Mouse (Mus musculus): Measurements from ENCODE around the gene Ppp1r3c.

Gene Ppp1r3c

DNA sequence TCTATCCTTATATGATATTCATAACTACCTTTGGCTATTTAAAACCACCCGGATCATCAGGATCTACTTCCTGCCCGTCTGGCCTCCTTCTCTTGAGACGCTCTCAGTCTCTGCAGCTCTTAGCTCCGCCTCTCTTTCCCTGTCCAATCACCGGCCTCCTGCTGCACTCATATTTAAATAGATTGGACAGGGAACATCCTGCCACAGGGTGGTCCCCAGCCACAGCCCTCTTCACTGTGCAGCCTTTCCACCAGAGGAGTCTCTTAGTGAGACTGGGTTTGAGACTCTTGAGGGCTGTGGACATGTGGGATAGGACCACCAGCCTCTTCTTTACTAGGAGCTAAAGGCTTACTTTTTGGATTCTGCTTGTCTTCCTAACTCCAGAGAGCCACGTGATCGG, 20.2 kb downstream of the Ppp1r3c start:
- no peak for DNase-seq (ENCODE audit: low read depth, low spot score)

DNA sequence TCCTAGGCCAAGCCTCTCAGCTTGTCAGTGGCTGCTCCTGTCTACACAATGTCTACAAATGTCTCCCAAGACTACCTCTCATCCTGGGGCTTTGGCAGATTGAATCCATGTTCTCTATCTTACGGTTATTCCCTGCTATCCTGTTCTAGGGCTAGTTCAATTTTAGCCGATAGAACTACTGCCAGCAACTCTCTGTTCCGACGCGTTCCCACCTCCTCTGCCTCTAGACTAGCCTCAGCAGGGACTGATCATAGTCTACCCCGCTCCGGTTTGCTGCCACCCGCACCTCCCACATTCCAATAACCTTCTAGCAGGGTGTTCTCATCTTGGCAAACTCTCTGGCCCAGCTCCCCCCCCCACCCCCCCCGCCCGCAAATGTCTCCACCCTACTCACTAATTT, 20.9 kb downstream of the Ppp1r3c start:
- no peak for DNase-seq (ENCODE audit: low read depth, low spot score)

DNA sequence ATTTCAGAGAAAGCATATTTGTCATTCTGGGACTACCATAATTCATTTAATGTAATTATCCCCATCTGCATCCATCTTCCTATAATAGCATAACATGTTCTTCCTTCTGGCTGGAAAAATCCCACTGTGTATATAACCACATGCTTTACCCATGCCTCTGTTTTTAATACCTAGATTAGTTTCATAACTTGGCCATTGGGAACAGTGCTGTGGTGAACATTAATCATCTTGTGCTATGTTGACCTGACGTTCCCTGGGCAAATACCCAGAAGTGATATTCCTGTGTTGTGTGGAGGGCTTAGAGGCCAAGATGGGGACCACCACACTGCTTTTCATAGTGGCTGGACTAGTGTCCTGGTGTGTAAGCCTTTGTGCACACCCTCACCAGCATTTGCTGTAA, 22.0 kb downstream of the Ppp1r3c start:
- DNase-seq (ENCODE audit: low read depth, low spot score) = no peak

DNA sequence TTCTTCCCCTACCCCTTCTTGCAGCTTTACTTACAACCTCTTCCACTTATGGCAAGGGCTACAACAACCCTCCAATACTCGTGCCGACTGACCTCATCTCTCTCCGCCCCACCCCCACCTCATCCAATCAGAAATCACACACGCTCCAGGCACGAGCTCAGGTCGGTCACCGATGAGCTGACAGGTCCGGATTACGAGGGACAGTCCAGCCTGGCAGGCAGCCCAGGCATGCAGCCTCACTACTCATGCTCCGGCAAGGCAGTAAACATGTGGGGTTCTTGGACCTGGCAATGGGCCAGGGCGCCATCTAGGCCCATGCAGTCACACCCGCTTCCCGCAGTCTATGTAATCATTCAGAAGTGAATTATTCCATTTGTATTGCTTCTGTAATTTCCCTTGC, 23.4 kb downstream of the Ppp1r3c start:
- no peak for DNase-seq (ENCODE audit: low read depth, low spot score)

GRCm38 (mm10) chr19:36706195-36706594, 30.3 kb downstream of the Ppp1r3c start:
- no peak for DNase-seq (ENCODE audit: low read depth, low spot score)

- no peak for DNase-seq (ENCODE audit: low read depth, low spot score)
Measured at GRCm38 (mm10) chr19:36705286-36706146, 30.9 kb downstream of the Ppp1r3c start.

DNA sequence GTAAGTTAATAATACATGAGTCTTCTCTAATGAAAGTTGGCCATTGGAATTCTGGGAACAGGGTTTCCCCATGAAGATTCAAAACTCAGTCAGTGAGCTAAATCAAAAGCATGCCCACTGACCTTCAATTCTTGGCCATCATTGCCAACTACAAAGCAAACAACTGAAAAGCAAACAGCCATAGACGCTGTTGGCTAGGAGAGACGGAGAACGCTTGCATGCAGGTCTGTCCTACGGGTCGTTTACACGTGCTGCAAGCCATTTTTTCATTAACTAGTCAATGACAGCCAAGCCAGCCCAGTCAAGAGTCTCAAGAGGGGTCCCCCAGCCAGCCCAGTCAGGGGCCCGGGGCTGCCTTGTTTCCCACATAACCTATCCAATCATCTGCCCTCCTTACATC, 31.7 kb downstream of the Ppp1r3c start:
- DNase-seq (ENCODE audit: low read depth, low spot score) = no peak

GRCm38 (mm10) chr19:36701809-36702622, 34.4 kb downstream of the Ppp1r3c start:
- no peak for DNase-seq (ENCODE audit: low read depth, low spot score)

DNA sequence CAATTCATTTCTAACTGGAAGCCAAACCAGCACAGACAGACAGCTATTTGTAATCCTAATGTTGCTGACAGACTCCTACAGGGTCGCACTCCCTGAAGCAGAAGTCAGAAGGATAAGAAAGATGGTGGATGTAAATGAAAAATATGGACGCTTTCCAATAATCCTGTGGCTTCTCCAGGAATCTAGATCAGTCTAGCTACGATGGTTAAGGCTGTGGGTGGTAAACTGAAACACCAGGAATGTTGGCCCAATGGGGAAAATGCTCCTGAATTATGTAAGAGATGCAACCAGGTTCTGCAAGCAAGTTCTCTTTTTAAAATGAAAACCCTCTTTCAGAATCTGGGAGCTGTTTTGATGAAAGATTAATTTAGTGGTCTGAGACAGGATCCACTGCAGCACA, 35.1 kb downstream of the Ppp1r3c start:
- no peak for DNase-seq (ENCODE audit: low read depth, low spot score)

DNA sequence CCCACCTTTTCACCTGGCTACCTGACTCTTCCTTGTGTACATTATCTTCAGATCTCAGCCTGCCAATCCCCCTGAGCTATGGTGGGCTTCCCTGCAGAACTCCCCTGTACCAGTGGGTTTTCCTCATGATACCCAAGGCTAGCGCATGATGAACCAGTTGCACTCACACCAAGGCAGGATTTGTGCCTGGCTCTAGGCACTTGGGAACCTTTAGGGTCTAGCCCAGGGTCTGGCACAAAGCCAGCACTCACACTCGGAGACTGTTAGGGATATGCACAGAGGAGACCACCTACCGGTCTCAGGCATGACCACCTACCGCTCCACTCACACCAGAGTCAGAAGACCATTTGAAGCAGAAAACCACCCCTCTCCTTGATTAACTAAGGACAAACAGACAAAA, 35.5 kb downstream of the Ppp1r3c start:
- no peak for DNase-seq (ENCODE audit: low read depth, low spot score)

DNA sequence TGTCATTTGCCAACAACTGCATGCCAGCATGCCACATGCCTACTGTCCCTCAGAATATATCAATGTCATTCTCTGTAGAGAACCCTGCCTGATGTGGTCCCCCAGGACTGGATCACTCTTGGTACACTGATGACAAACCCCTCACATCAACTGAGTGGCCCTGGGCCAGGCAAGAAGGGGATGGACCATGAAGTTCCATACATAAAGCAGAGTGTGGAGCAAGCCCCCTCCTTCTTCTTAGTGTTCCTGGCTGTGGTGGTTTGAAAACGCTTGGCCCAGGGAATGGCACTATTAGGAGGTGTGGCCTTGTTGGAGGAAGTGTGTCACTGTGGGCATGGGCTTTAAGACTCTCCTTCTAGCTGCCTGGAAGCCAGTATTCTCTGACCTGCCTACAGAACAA, 37.3 kb downstream of the Ppp1r3c start:
- DNase-seq (ENCODE audit: low read depth, low spot score) = no peak

DNA sequence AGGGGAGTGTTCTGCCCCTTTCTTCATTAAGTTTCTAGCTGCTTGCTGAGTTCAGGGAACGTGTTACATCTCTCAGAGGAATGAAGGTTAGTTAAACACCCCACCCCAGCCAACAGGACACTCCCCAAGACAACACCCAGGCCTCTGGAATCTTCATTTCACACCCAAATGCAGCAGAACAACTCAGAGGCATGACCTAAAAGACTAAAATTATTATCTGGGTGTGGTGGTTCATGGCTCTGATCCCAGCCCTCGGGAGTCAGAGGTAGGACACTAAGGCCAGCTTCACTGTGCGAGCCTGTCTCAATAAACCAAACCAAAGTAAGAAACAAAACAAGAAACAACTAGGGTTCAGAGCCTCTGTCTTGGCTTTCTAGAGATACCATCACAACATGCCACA, 38.3 kb downstream of the Ppp1r3c start:
- DNase-seq (ENCODE audit: low read depth, low spot score) = no peak

- no peak for DNase-seq (ENCODE audit: low read depth, low spot score)
Measured at GRCm38 (mm10) chr19:36696601-36697122, 39.8 kb downstream of the Ppp1r3c start.

GRCm38 (mm10) chr19:36693530-36693929, 42.9 kb downstream of the Ppp1r3c start:
- DNase-seq (ENCODE audit: low read depth, low spot score) = no peak

- DNase-seq (ENCODE audit: low read depth, low spot score) = no peak
Measured at GRCm38 (mm10) chr19:36691941-36692340, 44.5 kb downstream of the Ppp1r3c start.

- no peak for DNase-seq (ENCODE audit: low read depth, low spot score)
Measured at GRCm38 (mm10) chr19:36691245-36691644, 45.2 kb downstream of the Ppp1r3c start.

- no peak for DNase-seq (ENCODE audit: low read depth, low spot score)
Measured at GRCm38 (mm10) chr19:36689205-36689604, 47.2 kb downstream of the Ppp1r3c start.

DNA sequence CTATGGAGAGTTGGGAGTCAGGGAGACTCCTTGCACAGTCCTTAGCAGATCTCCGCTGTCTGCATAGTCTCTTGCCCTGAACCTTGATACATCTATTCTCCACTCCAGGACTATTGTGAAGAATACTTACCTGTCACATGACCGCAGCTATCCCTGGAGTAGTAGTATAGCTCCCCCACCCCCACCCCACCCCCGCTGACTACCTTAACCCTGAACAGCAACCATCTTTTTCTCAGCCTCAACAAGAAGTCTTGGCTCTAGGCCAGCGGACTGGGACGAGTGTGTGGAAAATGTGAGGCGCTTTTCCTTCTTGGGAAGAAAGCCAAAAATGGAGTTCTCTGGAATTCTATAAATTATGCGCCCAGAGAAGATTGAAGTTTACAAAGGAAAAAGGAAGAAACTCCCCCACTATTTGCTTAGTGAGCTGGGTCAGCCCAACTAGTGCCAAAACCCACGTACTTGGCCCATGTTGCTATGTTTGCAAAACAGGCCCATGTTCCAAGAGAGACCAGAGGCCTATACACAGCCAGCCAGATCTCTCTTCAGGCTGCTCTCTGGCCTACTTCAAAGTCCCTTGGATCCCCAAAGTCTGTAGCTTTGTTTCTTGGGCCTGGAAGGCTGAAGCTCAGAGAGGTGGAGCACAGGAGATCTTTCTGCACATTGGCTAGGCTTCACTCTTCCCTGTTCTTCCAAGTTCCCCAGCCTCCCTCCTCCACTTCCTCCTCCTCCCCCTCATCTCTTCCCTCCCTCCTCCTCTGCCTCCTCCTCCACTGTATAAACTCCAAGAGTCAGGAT, 48.4 kb downstream of the Ppp1r3c start:
- no peak for DNase-seq (ENCODE audit: low read depth, low spot score)

DNA sequence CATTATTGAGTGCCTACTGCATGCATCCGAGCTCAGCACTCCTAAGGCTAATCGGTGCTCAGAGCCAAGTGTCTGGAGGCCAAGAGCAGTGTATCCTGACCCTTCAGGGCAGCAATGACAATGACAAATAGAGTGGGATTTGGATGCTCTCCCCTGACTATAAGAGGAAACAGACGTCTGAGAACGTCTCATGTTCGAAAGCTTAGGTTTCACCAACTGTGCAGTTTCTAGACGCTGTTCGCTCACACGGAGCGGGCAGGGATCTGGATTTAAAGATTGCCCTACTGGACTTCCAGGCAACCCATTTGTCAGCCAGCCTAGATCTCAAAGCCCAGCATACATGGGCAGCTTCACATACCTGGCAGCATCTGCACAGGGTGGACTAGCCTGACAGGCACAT, 49.4 kb downstream of the Ppp1r3c start:
- DNase-seq (ENCODE audit: low read depth, low spot score) = no peak

DNA sequence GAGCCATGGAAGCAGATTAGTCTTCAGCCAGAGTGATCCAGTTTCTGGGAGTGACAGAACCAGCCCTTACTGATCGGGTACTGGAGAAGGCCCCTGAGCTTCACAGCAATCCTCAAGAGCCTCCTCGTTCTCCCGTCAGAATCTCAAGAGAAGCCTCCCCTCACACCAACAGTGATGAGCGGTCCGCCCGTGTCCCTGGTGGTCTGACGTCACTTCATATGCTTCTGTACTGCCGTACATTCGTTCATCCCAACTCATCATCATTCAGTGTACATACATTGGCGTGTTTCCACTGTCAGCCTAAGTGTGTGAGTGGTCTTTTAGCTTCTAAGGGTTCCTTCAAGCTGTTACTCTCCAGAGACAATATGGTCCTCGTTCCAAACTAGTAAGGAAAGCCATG, 50.4 kb downstream of the Ppp1r3c start:
- no peak for DNase-seq (ENCODE audit: low read depth, low spot score)

DNA sequence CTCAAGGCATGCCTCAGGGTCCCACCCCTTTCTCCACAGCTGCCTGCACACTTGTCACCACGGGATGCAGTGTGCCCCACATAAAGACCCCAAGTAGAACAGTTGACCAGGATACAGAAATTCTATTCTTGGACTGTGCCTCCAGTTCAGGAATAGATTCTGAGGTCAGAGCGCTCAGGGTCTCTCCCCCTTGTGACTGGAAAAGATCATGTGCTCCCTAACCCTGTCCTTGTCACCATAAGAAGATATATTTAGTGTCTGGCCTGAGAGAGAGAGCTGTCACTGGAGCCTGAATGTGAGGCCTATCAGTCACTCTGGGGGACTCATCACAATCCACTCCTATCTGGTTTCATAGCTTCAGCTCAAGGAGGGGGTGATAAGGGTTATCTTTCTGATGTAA, 53.9 kb downstream of the Ppp1r3c start:
- DNase-seq (ENCODE audit: low read depth, low spot score) = no peak
